Mouse (Mus musculus) spleen, adult 2 months (tissue): ENCODE results near the gene Syce3. TPM values are rescaled to one million over a fixed set of nuclear protein-coding genes. Genes with fewer than 3 reads are reported as not detected.
A peak's percentile ranks its signal among the peaks of the same experiment; 100 is the strongest.

ENCODE experiments used
- DNase-seq, 2 experiments: peaks; one replicate each; pipeline versions ENCODE4 v3.0.0 to v3.0.0-alpha.2; 2012 to 2021; ENCODE audit warnings: low spot score in 2 of 2, low read depth in 1 of 2
- H3K27ac ChIP-seq: fragments of 200-500 bp; 2 replicates; pipeline ENCODE4 v1.5.1; 2012; ENCODE audit warnings: low read length, inconsistent platforms; ENCODE audit not compliant: insufficient read depth
- H3K27me3 ChIP-seq: fragments of 200-500 bp; 2 replicates; pipeline ENCODE4 v1.6.1; 2012; ENCODE audit warnings: mild to moderate bottlenecking, moderate library complexity, low read length, inconsistent platforms; ENCODE audit not compliant: control insufficient read depth, insufficient read depth
- H3K36me3 ChIP-seq: fragments of 200-500 bp; 2 replicates; pipeline ENCODE4 v1.6.1; 2012; ENCODE audit warnings: mild to moderate bottlenecking, low read length, inconsistent platforms; ENCODE audit not compliant: control insufficient read depth, insufficient read depth
- H3K4me1 ChIP-seq: fragments of 200-500 bp; 2 replicates; pipeline ENCODE4 v1.6.1; 2011; ENCODE audit warnings: inconsistent platforms; ENCODE audit not compliant: control insufficient read depth, insufficient read depth, insufficient read length
- H3K4me3 ChIP-seq: fragments of 200-500 bp; 2 replicates; pipeline ENCODE4 v1.5.1; 2011; ENCODE audit warnings: mild to moderate bottlenecking, inconsistent platforms; ENCODE audit not compliant: insufficient read depth, insufficient read length; ENCODE audit errors: extremely low read depth
- CTCF ChIP-seq: fragments of 200-500 bp; IDR thresholded peaks from 2 replicates; pipeline ENCODE4 v1.5.1; 2011; ENCODE audit warnings: mild to moderate bottlenecking, inconsistent platforms; ENCODE audit not compliant: insufficient read depth, insufficient read length, insufficient replicate concordance; ENCODE audit errors: extremely low read depth
- POLR2A ChIP-seq: fragments of 200-500 bp; IDR thresholded peaks from 2 replicates; pipeline ENCODE4 v1.6.1; 2011; ENCODE audit warnings: low read depth, low read length, inconsistent platforms
- WGBS: fragments of 180-500 bp; shearing (Covaris S2); methylation state at CpG from one replicate; pipeline ENCODE4 v1.1.7; 2018; 5-methylcytosine and 5-hydroxymethylcytosine counted together
- polyA plus RNA-seq: library from polyadenylated mRNA; depleted of rRNA; stranded (reverse); fragments of >200 nt; gene quantifications from 2 replicates; pipeline ENCODE4 v1.2.3, GENCODE M21; 2012

The Syce3 gene
- polyA plus RNA-seq, 1 experiment: not detected

GRCm38 (mm10) chr15:89374340-89374739, 36.0 kb downstream of the Syce3 start:
- TF ChIP-seq CTCF (no peak), POLR2A (no peak)
- Histone ChIP-seq H3K36me3 (peaks cover 30% of the 10 kb centered on the region), H3K4me3 (peak overlapping the region; percentile 73; the same call in 1 of the 2 replicates), H3K4me1 (peaks cover 11% of the 10 kb centered on the region), H3K27me3 (peaks cover 9% of the 10 kb centered on the region), H3K27ac (no peak overlapping the region)
- 72% methylated on average over 9 of the region's 9 CpGs for WGBS
- DNase-seq: no peak

GRCm38 (mm10) chr15:89373762-89374248, 36.5 kb downstream of the Syce3 start, which contains the start of gene Sco2:
Gene Sco2 (minus strand): TSS chr15:89373846.
- Histone ChIP-seq H3K27ac (peak within 1 kb of the TSS; percentile 96), H3K27me3 (peaks cover 6% of the 10 kb centered on the region), H3K36me3 (peaks cover 33% of the 10 kb centered on the region), H3K4me1 (peaks cover 9% of the 10 kb centered on the region; the same call in 1 of the 2 replicates), H3K4me3 (peak within 1 kb of the TSS; percentile 73)
- peak; percentile 71 to 89 for DNase-seq
- peak; percentile 84 for TF ChIP-seq CTCF
- peak; percentile 60; the same call in 1 of the 2 replicates for TF ChIP-seq POLR2A
- WGBS: under 1% methylated on average over 42 of the region's 42 CpGs

GRCm38 (mm10) chr15:89373027-89373761, 37.1 kb downstream of the Syce3 start:
- WGBS: 2% methylated on average over 35 of the region's 35 CpGs
- peak overlapping the region; percentile 73 for H3K4me3 ChIP-seq
- H3K27ac ChIP-seq: peak overlapping the region; percentile 96
- peaks cover 8% of the 10 kb centered on the region; the same call in 1 of the 2 replicates for H3K4me1 ChIP-seq
- peak; percentile 78 to 84 for DNase-seq
- peaks cover 37% of the 10 kb centered on the region for H3K36me3 ChIP-seq
- H3K27me3 ChIP-seq: peaks cover under 1% of the 10 kb centered on the region; the same call in 1 of the 2 replicates
- TF ChIP-seq POLR2A: no peak
- peak; percentile 72 for TF ChIP-seq CTCF

- H3K4me3 ChIP-seq: no peak overlapping the region
- H3K4me1 ChIP-seq: peaks cover 8% of the 10 kb centered on the region; the same call in 1 of the 2 replicates
- no peak for DNase-seq
- H3K27ac ChIP-seq: no peak overlapping the region
- H3K27me3 ChIP-seq: no peaks in the 10 kb centered on the region
- no peak for TF ChIP-seq CTCF
- no peak for TF ChIP-seq POLR2A
- 94% methylated on average over 7 of the region's 7 CpGs for WGBS
- H3K36me3 ChIP-seq: peaks cover 40% of the 10 kb centered on the region
These were observed 37.8 kb downstream of the Syce3 start for GRCm38 (mm10) chr15:89372536-89372935.

- TF ChIP-seq POLR2A (no peak), CTCF (no peak)
- peaks cover 8% of the 10 kb centered on the region; the same call in 1 of the 2 replicates for H3K4me1 ChIP-seq
- H3K27me3 ChIP-seq: no peaks in the 10 kb centered on the region
- DNase-seq: no peak
- no peak overlapping the region for H3K4me3 ChIP-seq
- H3K27ac ChIP-seq: no peak overlapping the region
- peaks cover 41% of the 10 kb centered on the region for H3K36me3 ChIP-seq
- 86% methylated on average over 13 of the region's 13 CpGs for WGBS
These were observed 38.2 kb downstream of the Syce3 start for GRCm38 (mm10) chr15:89372068-89372467.

GRCm38 (mm10) chr15:89365141-89365551, 45.2 kb downstream of the Syce3 start:
- no peak for DNase-seq
- H3K27me3 ChIP-seq: no peaks in the 10 kb centered on the region
- H3K36me3 ChIP-seq: peaks cover 56% of the 10 kb centered on the region
- no peak overlapping the region for H3K27ac ChIP-seq
- H3K4me1 ChIP-seq: no peaks in the 10 kb centered on the region
- no peak overlapping the region for H3K4me3 ChIP-seq
- TF ChIP-seq POLR2A (no peak), CTCF (no peak)
- WGBS: 96% methylated on average over 4 of the region's 4 CpGs
